Mouse (Mus musculus) hindbrain, embryonic 14.5 days (tissue): Measurements from ENCODE around the gene Bnip2. TPM values are rescaled to one million over a fixed set of nuclear protein-coding genes. Genes with fewer than 3 reads are reported as not detected.

Source experiments
- ATAC-seq: fragments of 200-750 bp; cut with Nextera tagmentation; 2 replicates; pipeline ENCODE4 v1.8.0; 2017; ENCODE audit warnings: moderate number of reproducible peaks, mild to moderate bottlenecking, moderate TSS enrichment, moderate library complexity; ENCODE audit not compliant: low FRiP score
- DNase-seq: peaks from one replicate; pipeline ENCODE4 v3.0.0-alpha.2; 2015; ENCODE audit warnings: low spot score
- H3K27ac ChIP-seq: fragments of 300-500 bp; sonication (generic); 2 replicates; pipeline ENCODE4 v1.5.1; 2014; ENCODE audit warnings: mild to moderate bottlenecking, moderate library complexity
- H3K27me3 ChIP-seq: fragments of 300-500 bp; sonication (generic); 2 replicates; pipeline ENCODE4 v1.6.1; 2014; ENCODE audit warnings: mild to moderate bottlenecking, low read length, mixed read lengths; ENCODE audit not compliant: control insufficient read depth, insufficient read depth
- H3K36me3 ChIP-seq: fragments of 300-500 bp; sonication (generic); replicated peaks from 2 replicates; pipeline ENCODE4 v1.6.1; 2014; ENCODE audit not compliant: control insufficient read depth, insufficient read depth
- H3K4me1 ChIP-seq: fragments of 300-500 bp; sonication (generic); replicated peaks from 2 replicates; pipeline ENCODE4 v1.6.1; 2014; ENCODE audit warnings: antibody characterized with exemption, low read length, mixed read lengths; ENCODE audit not compliant: control insufficient read depth, insufficient read depth
- H3K4me2 ChIP-seq: fragments of 300-500 bp; sonication (generic); replicated peaks from 2 replicates; pipeline ENCODE4 v1.6.1; 2014; ENCODE audit warnings: mild to moderate bottlenecking, moderate library complexity
- H3K4me3 ChIP-seq: fragments of 300-500 bp; sonication (generic); replicated peaks from 2 replicates; pipeline ENCODE4 v1.5.1; 2014; ENCODE audit warnings: mild to moderate bottlenecking, low read length
- H3K9ac ChIP-seq: fragments of 300-500 bp; sonication (generic); 2 replicates; pipeline ENCODE4 v1.6.1; 2014
- H3K9me3 ChIP-seq: fragments of 300-500 bp; sonication (generic); 2 replicates; pipeline ENCODE4 v1.6.1; 2016; ENCODE audit warnings: low read length; ENCODE audit not compliant: control insufficient read depth
- WGBS: fragments of 180-500 bp; shearing (Covaris S2); extraction: QIAGEN DNeasy Blood & Tissue Kit; methylation state at CpG from one replicate; pipeline ENCODE4 v1.1.7; 2014; 5-methylcytosine and 5-hydroxymethylcytosine counted together
- polyA plus RNA-seq: library from polyadenylated mRNA; unstranded; fragments of >200 nt; fragmentation: Nextera tagmentation; extraction: Ambion mirVana; gene quantifications from 2 replicates; pipeline ENCODE4 v1.2.1, GENCODE M21; 2014

Bnip2 gene
- polyA plus RNA-seq, 1 experiment from 2014 or later: 72.3 TPM

- H3K4me3 ChIP-seq: no peak overlapping the region
- no peak overlapping the region for H3K9ac ChIP-seq
- no peak for DNase-seq
- peaks cover 13% of the 10 kb centered on the region for H3K4me1 ChIP-seq
- no peaks in the 10 kb centered on the region for H3K27me3 ChIP-seq
- 86% methylated on average over 5 of the region's 5 CpGs for WGBS
- H3K9me3 ChIP-seq: no peaks in the 10 kb centered on the region
- H3K4me2 ChIP-seq: no peak overlapping the region
- no peak overlapping the region for H3K27ac ChIP-seq
- peaks cover 3% of the 10 kb centered on the region; the same call in 1 of the 2 replicates for H3K36me3 ChIP-seq
- no peak for ATAC-seq
Measured at GRCm38 (mm10) chr9:69986571-69986970, 2.7 kb upstream of the Bnip2 start.

GRCm38 (mm10) chr9:69987579-69987978 is 1.7 kb upstream of the Bnip2 start:
- H3K4me3 ChIP-seq: no peak overlapping the region
- H3K4me1 ChIP-seq: peaks cover 18% of the 10 kb centered on the region
- H3K4me2 ChIP-seq: no peak overlapping the region
- H3K36me3 ChIP-seq: peaks cover 13% of the 10 kb centered on the region
- H3K27me3 ChIP-seq: no peaks in the 10 kb centered on the region
- under 1% methylated on average over 3 of the region's 3 CpGs for WGBS
- no peak overlapping the region for H3K9ac ChIP-seq
- ATAC-seq (no peak), DNase-seq (peak; percentile 83)
- H3K9me3 ChIP-seq: no peaks in the 10 kb centered on the region
- no peak overlapping the region for H3K27ac ChIP-seq

GRCm38 (mm10) chr9:69988706-69989302 is 462 bp upstream of the Bnip2 start:
- ATAC-seq (no peak), DNase-seq (no peak)
- Histone ChIP-seq H3K4me2 (peak overlapping the region; percentile 58), H3K27ac (peak overlapping the region; percentile 95), H3K9me3 (no peaks in the 10 kb centered on the region), H3K27me3 (no peaks in the 10 kb centered on the region), H3K9ac (peak overlapping the region; percentile 99), H3K4me1 (peaks cover 18% of the 10 kb centered on the region), H3K4me3 (peak overlapping the region; percentile 97), H3K36me3 (peaks cover 18% of the 10 kb centered on the region)
- WGBS: 42% methylated on average over 16 of the region's 16 CpGs

DNA sequence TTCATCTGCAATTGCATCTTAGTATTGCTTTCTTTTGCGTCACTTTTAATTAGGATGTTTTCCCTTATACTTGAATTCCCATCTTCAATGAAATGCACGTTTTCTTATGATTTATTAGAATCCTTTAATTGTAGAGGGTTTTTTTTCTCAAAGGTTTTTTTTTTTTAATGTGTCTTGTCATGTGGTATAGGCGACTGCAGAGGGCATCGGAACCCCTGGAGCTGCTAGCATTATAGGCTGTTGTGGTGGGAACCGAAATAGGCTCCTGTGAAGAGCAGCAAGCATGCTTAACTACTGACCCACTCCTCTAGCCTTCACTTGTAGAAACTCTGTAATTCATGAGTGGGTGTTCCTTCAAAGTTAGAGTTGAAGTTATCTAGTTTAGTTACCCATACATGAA is 1.1 kb downstream of the Bnip2 start:
- Histone ChIP-seq H3K4me3 (peak overlapping the region; percentile 97), H3K27ac (no peak overlapping the region), H3K9me3 (no peaks in the 10 kb centered on the region), H3K9ac (peak overlapping the region; percentile 99), H3K27me3 (no peaks in the 10 kb centered on the region), H3K4me1 (peaks cover 18% of the 10 kb centered on the region), H3K36me3 (peaks cover 27% of the 10 kb centered on the region), H3K4me2 (peak overlapping the region; percentile 58)
- ATAC-seq (no peak), DNase-seq (no peak)
- 13% methylated on average over 5 of the region's 5 CpGs for WGBS

DNA sequence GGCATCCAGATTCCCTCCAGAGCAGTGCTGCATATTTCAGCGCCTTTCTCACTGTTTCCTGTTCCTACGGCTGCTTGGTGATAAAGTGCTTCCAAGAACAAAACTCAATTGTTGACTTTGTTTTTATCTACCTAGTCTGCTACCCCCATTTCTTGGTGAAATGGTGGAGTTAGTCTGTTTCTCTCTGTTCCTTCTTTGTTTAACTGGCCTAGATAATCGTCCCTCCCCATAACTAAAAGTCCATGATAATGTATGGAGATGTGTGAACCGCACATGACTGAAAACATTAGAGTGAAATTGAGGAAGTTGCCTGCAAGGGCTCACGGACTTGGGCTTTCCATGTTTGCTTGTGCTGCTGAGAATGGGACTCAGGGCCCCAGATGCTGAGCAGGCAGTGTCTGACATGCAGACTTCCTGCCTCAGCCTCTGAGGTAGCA is 3.6 kb downstream of the Bnip2 start:
- peaks cover 48% of the 10 kb centered on the region for H3K36me3 ChIP-seq
- no peak for ATAC-seq
- no peak for DNase-seq
- H3K9me3 ChIP-seq: no peaks in the 10 kb centered on the region
- no peak overlapping the region for H3K27ac ChIP-seq
- 84% methylated on average over 5 of the region's 5 CpGs for WGBS
- H3K9ac ChIP-seq: no peak overlapping the region
- no peak overlapping the region for H3K4me3 ChIP-seq
- H3K4me1 ChIP-seq: peaks cover 18% of the 10 kb centered on the region
- no peaks in the 10 kb centered on the region for H3K27me3 ChIP-seq
- no peak overlapping the region for H3K4me2 ChIP-seq

GRCm38 (mm10) chr9:69993479-69993878 is 4.2 kb downstream of the Bnip2 start:
- H3K27me3 ChIP-seq: no peaks in the 10 kb centered on the region
- no peak overlapping the region for H3K4me3 ChIP-seq
- no peak overlapping the region for H3K27ac ChIP-seq
- no peak overlapping the region for H3K9ac ChIP-seq
- ATAC-seq (no peak), DNase-seq (no peak)
- peaks cover 18% of the 10 kb centered on the region for H3K4me1 ChIP-seq
- peaks cover 54% of the 10 kb centered on the region for H3K36me3 ChIP-seq
- no peaks in the 10 kb centered on the region for H3K9me3 ChIP-seq
- WGBS: 82% methylated on average over 1 of the region's 1 CpGs
- no peak overlapping the region for H3K4me2 ChIP-seq

- Histone ChIP-seq H3K4me2 (no peak overlapping the region), H3K9me3 (no peaks in the 10 kb centered on the region), H3K36me3 (peaks cover 65% of the 10 kb centered on the region), H3K27me3 (no peaks in the 10 kb centered on the region), H3K4me1 (peaks cover 18% of the 10 kb centered on the region), H3K4me3 (no peak overlapping the region), H3K27ac (no peak overlapping the region), H3K9ac (no peak overlapping the region)
- DNase-seq: no peak
- WGBS: 94% methylated on average over 5 of the region's 5 CpGs
- ATAC-seq: no peak
Measured at GRCm38 (mm10) chr9:69994547-69994946, 5.3 kb downstream of the Bnip2 start.

GRCm38 (mm10) chr9:69999318-69999717 is 10.1 kb downstream of the Bnip2 start:
- Histone ChIP-seq H3K36me3 (peaks cover 95% of the 10 kb centered on the region), H3K27me3 (no peaks in the 10 kb centered on the region), H3K4me3 (no peak overlapping the region), H3K4me1 (no peaks in the 10 kb centered on the region), H3K27ac (no peak overlapping the region), H3K9me3 (no peaks in the 10 kb centered on the region), H3K9ac (no peak overlapping the region), H3K4me2 (no peak overlapping the region)
- no peak for DNase-seq
- no peak for ATAC-seq
- WGBS: 83% methylated on average over 1 of the region's 1 CpGs

DNA sequence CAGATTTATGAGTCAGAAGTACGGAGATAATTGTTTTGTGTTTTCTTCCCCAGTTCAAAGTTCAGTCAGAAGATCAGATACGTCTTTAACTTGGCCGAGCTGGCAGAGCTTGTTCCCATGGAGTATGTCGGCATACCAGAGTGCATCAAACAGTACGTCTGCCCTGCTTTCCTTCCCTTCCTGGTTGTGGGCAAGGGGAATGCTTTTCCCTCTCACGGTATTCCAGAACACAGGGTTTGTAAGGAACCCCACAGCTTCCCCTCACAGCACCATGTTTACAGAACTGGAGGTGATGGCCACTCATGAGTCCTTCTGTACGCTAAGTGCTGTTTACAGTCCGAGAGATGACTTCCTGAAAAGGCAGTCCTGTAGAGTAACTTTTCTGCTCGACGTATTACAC is 14.2 kb downstream of the Bnip2 start:
- H3K4me1 ChIP-seq: no peaks in the 10 kb centered on the region
- no peaks in the 10 kb centered on the region for H3K27me3 ChIP-seq
- DNase-seq (no peak), ATAC-seq (no peak)
- H3K27ac ChIP-seq: no peak overlapping the region
- H3K4me2 ChIP-seq: no peak overlapping the region
- no peak overlapping the region for H3K9ac ChIP-seq
- peaks cover 96% of the 10 kb centered on the region for H3K36me3 ChIP-seq
- no peak overlapping the region for H3K4me3 ChIP-seq
- 93% methylated on average over 10 of the region's 10 CpGs for WGBS
- H3K9me3 ChIP-seq: no peaks in the 10 kb centered on the region

DNA sequence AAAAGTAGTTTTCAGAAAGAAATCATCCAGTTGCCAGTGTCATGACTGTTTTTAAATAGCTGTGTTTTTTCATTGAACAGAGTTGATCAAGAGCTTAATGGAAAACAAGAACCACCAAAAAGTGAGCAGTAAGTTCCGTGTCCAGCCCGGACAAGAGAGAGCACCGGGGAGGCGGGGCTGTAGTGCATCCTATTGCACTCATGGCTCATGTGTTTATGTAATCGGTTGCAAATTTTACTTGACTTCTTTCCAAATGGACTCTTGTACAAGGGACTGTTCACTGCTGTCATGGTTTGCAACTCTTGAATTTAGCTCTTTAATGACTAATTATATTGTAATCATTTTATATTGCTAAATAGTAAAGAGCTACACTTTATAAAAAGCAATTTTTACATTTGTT is 17.7 kb downstream of the Bnip2 start:
- Histone ChIP-seq H3K9me3 (no peaks in the 10 kb centered on the region), H3K4me1 (no peaks in the 10 kb centered on the region), H3K27ac (no peak overlapping the region), H3K27me3 (no peaks in the 10 kb centered on the region), H3K36me3 (peaks cover 89% of the 10 kb centered on the region), H3K4me3 (no peak overlapping the region), H3K4me2 (no peak overlapping the region), H3K9ac (no peak overlapping the region)
- no peak for DNase-seq
- no peak for ATAC-seq
- WGBS: 90% methylated on average over 5 of the region's 5 CpGs
